Mouse (Mus musculus) midbrain, postnatal 0 days (tissue): Measurements from ENCODE around the gene Ptms. TPM values are rescaled to one million over a fixed set of nuclear protein-coding genes. Genes with fewer than 3 reads are reported as not detected.
A peak's percentile ranks its signal among the peaks of the same experiment; 100 is the strongest.

ENCODE experiments used
- ATAC-seq: fragments of 200-750 bp; cut with Nextera tagmentation; 2 replicates; pipeline ENCODE4 v1.8.0; 2017; ENCODE audit warnings: moderate number of reproducible peaks, mild to moderate bottlenecking, moderate TSS enrichment, moderate library complexity; ENCODE audit not compliant: low FRiP score
- DNase-seq: peaks from one replicate; pipeline ENCODE4 v3.0.0-alpha.2; 2015; ENCODE audit warnings: low spot score
- H3K27ac ChIP-seq: fragments of 300-500 bp; sonication (generic); 2 replicates; pipeline ENCODE4 v1.5.1; 2014; ENCODE audit warnings: low read depth, mild to moderate bottlenecking, low read length, mixed read lengths
- H3K27me3 ChIP-seq: fragments of 300-500 bp; sonication (generic); 2 replicates; pipeline ENCODE4 v1.6.1; 2014; ENCODE audit warnings: low read length, control low read depth, mixed read lengths; ENCODE audit not compliant: insufficient read depth
- H3K36me3 ChIP-seq: fragments of 300-500 bp; sonication (generic); 2 replicates; pipeline ENCODE4 v1.6.1; 2014; ENCODE audit warnings: low read length, control low read depth, mixed read lengths; ENCODE audit not compliant: insufficient read depth
- H3K4me1 ChIP-seq: fragments of 300-500 bp; sonication (generic); 2 replicates; pipeline ENCODE4 v1.6.1; 2014; ENCODE audit warnings: mild to moderate bottlenecking, control low read depth, antibody characterized with exemption, low read length, mixed read lengths; ENCODE audit not compliant: insufficient read depth
- H3K4me2 ChIP-seq: fragments of 300-500 bp; sonication (generic); 2 replicates; pipeline ENCODE4 v1.6.1; 2014; ENCODE audit warnings: low read depth, mild to moderate bottlenecking, low read length, mixed read lengths; ENCODE audit not compliant: poor library complexity, severe bottlenecking
- H3K4me3 ChIP-seq: fragments of 300-500 bp; sonication (generic); 2 replicates; pipeline ENCODE4 v1.5.1; 2014; ENCODE audit warnings: low read depth, mild to moderate bottlenecking, low read length, moderate library complexity
- H3K9ac ChIP-seq: fragments of 300-500 bp; sonication (generic); replicated peaks from 2 replicates; pipeline ENCODE4 v1.6.1; 2014; ENCODE audit warnings: mild to moderate bottlenecking, low read length, moderate library complexity, mixed read lengths; ENCODE audit not compliant: poor library complexity, severe bottlenecking
- H3K9me3 ChIP-seq: fragments of 300-500 bp; sonication (generic); 2 replicates; pipeline ENCODE4 v1.6.1; 2016; ENCODE audit warnings: low read length, control low read depth
- CTCF ChIP-seq: IDR thresholded peaks from 2 replicates; pipeline ENCODE4 v1.5.1; 2016; ENCODE audit warnings: antibody characterized with exemption, mild to moderate bottlenecking
- WGBS: fragments of 180-500 bp; shearing (Covaris S2); extraction: QIAGEN DNeasy Blood & Tissue Kit; methylation state at CpG from one replicate; pipeline ENCODE4 v1.1.7; 2014; 5-methylcytosine and 5-hydroxymethylcytosine counted together
- polyA plus RNA-seq: library from polyadenylated mRNA; unstranded; fragments of >200 nt; fragmentation: Nextera tagmentation; extraction: Ambion mirVana; gene quantifications from 2 replicates; pipeline ENCODE4 v1.2.1, GENCODE M21; 2015
- total RNA-seq: library from RNA; depleted of rRNA; stranded (reverse); fragments of >200 nt; gene quantifications from 2 replicates; pipeline ENCODE4 v1.2.3, GENCODE M21; 2014

The Ptms gene
- total and polyA plus RNA-seq, 2 experiments from 2014 or later: 810 to 814 TPM

GRCm38 (mm10) chr6:124914511-124914910 is 5.4 kb downstream of the Ptms start:
- DNase-seq (no peak), ATAC-seq (no peak)
- WGBS: 75% methylated on average over 7 of the region's 7 CpGs

GRCm38 (mm10) chr6:124913721-124914285 is 6.1 kb downstream of the Ptms start:
- no peak overlapping the region for H3K4me3 ChIP-seq
- no peaks in the 10 kb centered on the region for H3K27me3 ChIP-seq
- H3K9ac ChIP-seq: 0 out of 2 replicates have a peak overlapping the region, but pooled peaks have one; percentile 9
- H3K27ac ChIP-seq: no peak overlapping the region
- no peak for DNase-seq
- H3K4me2 ChIP-seq: peak overlapping the region; percentile 99; the same call in 1 of the 2 replicates
- WGBS: 54% methylated on average over 13 of the region's 14 CpGs
- peaks cover 22% of the 10 kb centered on the region for H3K36me3 ChIP-seq
- no peaks in the 10 kb centered on the region for H3K9me3 ChIP-seq
- TF ChIP-seq CTCF: no peak
- H3K4me1 ChIP-seq: peaks cover 11% of the 10 kb centered on the region; the same call in 1 of the 2 replicates
- ATAC-seq: no peak

More at GRCm38 (mm10) chr6:124914511-124914910, 5.4 kb downstream of the Ptms start:
- peak overlapping the region; percentile 68 for H3K4me3 ChIP-seq
- H3K9ac ChIP-seq: 0 out of 2 replicates have a peak overlapping the region, but pooled peaks have one; percentile 9
- H3K4me1 ChIP-seq: peaks cover 11% of the 10 kb centered on the region; the same call in 1 of the 2 replicates
- no peak for TF ChIP-seq CTCF
- H3K9me3 ChIP-seq: no peaks in the 10 kb centered on the region
- H3K27ac ChIP-seq: 0 out of 2 replicates have a peak overlapping the region, but pooled peaks have one; percentile 100
- H3K4me2 ChIP-seq: peak overlapping the region; percentile 99
- H3K27me3 ChIP-seq: no peaks in the 10 kb centered on the region
- peaks cover 22% of the 10 kb centered on the region for H3K36me3 ChIP-seq

- ATAC-seq: no peak
- Histone ChIP-seq H3K36me3 (peaks cover 22% of the 10 kb centered on the region), H3K9me3 (no peaks in the 10 kb centered on the region), H3K27ac (no peak overlapping the region), H3K9ac (no peak overlapping the region), H3K4me3 (no peak overlapping the region), H3K27me3 (no peaks in the 10 kb centered on the region), H3K4me1 (peaks cover 11% of the 10 kb centered on the region; the same call in 1 of the 2 replicates), H3K4me2 (no peak overlapping the region)
- 58% methylated on average over 6 of the region's 6 CpGs for WGBS
- no peak for DNase-seq
- TF ChIP-seq CTCF: no peak
Measured at GRCm38 (mm10) chr6:124913214-124913613, 6.7 kb downstream of the Ptms start.

- H3K4me2 ChIP-seq: no peak within 1 kb of the TSS
- no peak within 1 kb of the TSS for H3K27ac ChIP-seq
- no peaks in the 10 kb centered on the region for H3K9me3 ChIP-seq
- no peak within 1 kb of the TSS for H3K9ac ChIP-seq
- ATAC-seq: no peak
- H3K4me1 ChIP-seq: peaks cover 11% of the 10 kb centered on the region; the same call in 1 of the 2 replicates
- peaks cover 22% of the 10 kb centered on the region for H3K36me3 ChIP-seq
- TF ChIP-seq CTCF: no peak
- no peak for DNase-seq
- no peaks in the 10 kb centered on the region for H3K27me3 ChIP-seq
- 28% methylated on average over 12 of the region's 13 CpGs for WGBS
- H3K4me3 ChIP-seq: no peak within 1 kb of the TSS
Measured at GRCm38 (mm10) chr6:124911533-124912218, 8.2 kb downstream of the Ptms start, which contains the start of gene Lag3. TSS of gene Lag3 (minus strand) at chr6:124911705.

- peaks cover 15% of the 10 kb centered on the region; the same call in 1 of the 2 replicates for H3K4me1 ChIP-seq
- no peak for TF ChIP-seq CTCF
- 13% methylated on average over 32 of the region's 32 CpGs for WGBS
- H3K27me3 ChIP-seq: no peaks in the 10 kb centered on the region
- no peak overlapping the region for H3K27ac ChIP-seq
- no peak overlapping the region for H3K4me3 ChIP-seq
- no peaks in the 10 kb centered on the region for H3K9me3 ChIP-seq
- peaks cover 22% of the 10 kb centered on the region for H3K36me3 ChIP-seq
- H3K4me2 ChIP-seq: peak overlapping the region; percentile 41
- ATAC-seq (peak; percentile 15; the same call in 1 of the 2 replicates), DNase-seq (no peak)
- peak overlapping the region; percentile 50 for H3K9ac ChIP-seq
Measured at GRCm38 (mm10) chr6:124910032-124910431, 9.9 kb downstream of the Ptms start.

GRCm38 (mm10) chr6:124907767-124908166 is 12.1 kb downstream of the Ptms start:
- WGBS: 81% methylated on average over 1 of the region's 1 CpGs
- ATAC-seq (no peak), DNase-seq (no peak)
- Histone ChIP-seq H3K9ac (no peak overlapping the region), H3K27ac (no peak overlapping the region), H3K9me3 (no peaks in the 10 kb centered on the region), H3K4me2 (no peak overlapping the region), H3K27me3 (no peaks in the 10 kb centered on the region), H3K4me1 (0 out of 2 replicates have a peak, but pooled peaks cover 8% of the 10 kb centered on the region), H3K36me3 (peaks cover 3% of the 10 kb centered on the region; the same call in 1 of the 2 replicates), H3K4me3 (no peak overlapping the region)
- TF ChIP-seq CTCF: no peak
